Comparison of ENCODE assay signal across 11 mouse cellular contexts in genomic region chr4:82572410-82573290, GRCm38 (mm10).
DNase-seq lines count a peak whose midpoint lies in the region; ATAC-seq and TF ChIP-seq lines count a peak whose summit lies in the region.
"Had no signal": no experiment of that assay in that cellular context is flagged by ENCODE, and none has a peak within 500 bp of the region (broad histone marks: within the 10 kb centered on the region; RNA-seq: fewer than 3 reads in every experiment).

No protein-coding gene starts in this region.

- no peak for TF ChIP-seq CTCF in lung, postnatal 0 days (IDR thresholded peaks at IDR 0.05)
- no peak for TF ChIP-seq CTCF in gastrocnemius, adult 2 months (IDR thresholded peaks at IDR 0.05)

- no peak overlapping the region for H3K9ac ChIP-seq in forebrain, embryonic 15.5 days (replicated peaks)
- no peak overlapping the region for H3K9ac ChIP-seq in lung, postnatal 0 days (replicated peaks; ENCODE audit: low read depth)
- no peak overlapping the region for H3K9ac ChIP-seq in hindbrain, embryonic 16.5 days (ENCODE audit: low read depth, low read length)
- H3K9ac ChIP-seq: limb, embryonic 15.5 days had no signal

- intact Hi-C loops in gastrocnemius, adult 2 months (cut with DNase I) = no loop called here

- H3K27me3 ChIP-seq in forebrain, embryonic 15.5 days = no peaks in the 10 kb centered on the region
- no peaks in the 10 kb centered on the region for H3K27me3 ChIP-seq in forebrain, embryonic 10.5 days (ENCODE audit: poor library complexity, severe bottlenecking)
- H3K27me3 ChIP-seq in lung, postnatal 0 days (replicated peaks; ENCODE audit: insufficient read depth, low read length) = no peaks in the 10 kb centered on the region
- no peaks in the 10 kb centered on the region for H3K27me3 ChIP-seq in hindbrain, embryonic 16.5 days (replicated peaks; ENCODE audit: control insufficient read depth, insufficient read depth, low read length)
- H3K27me3 ChIP-seq: limb, embryonic 15.5 days had no signal

- DNase-seq in forebrain, embryonic 10.5 days (ENCODE audit: extremely low spot score, low spot score) = no peak
- DNase-seq in lung, postnatal 0 days (ENCODE audit: low spot score) = peak; percentile 44
- DNase-seq in lung, postnatal 36 days = no peak
- peak; percentile 89 for DNase-seq in gastrocnemius, adult 2 months
- no peak for DNase-seq in testis, postnatal 10 days (ENCODE audit: low spot score)
- DNase-seq in Muller cell, postnatal 12 days (ENCODE audit: inconsistent ontology term) = no peak
- DNase-seq: kidney, postnatal 36 days; thymus, postnatal 25 days had no signal

- 28% methylated on average over 13 of the region's 13 CpGs for WGBS in forebrain, embryonic 15.5 days
- 77% methylated on average over 13 of the region's 13 CpGs for WGBS in forebrain, embryonic 10.5 days
- WGBS in lung, postnatal 0 days = 53% methylated on average over 13 of the region's 13 CpGs
- 50% methylated on average over 13 of the region's 13 CpGs for WGBS in hindbrain, embryonic 16.5 days

- H3K4me3 ChIP-seq in forebrain, embryonic 15.5 days = no peak overlapping the region
- H3K4me3 ChIP-seq in forebrain, embryonic 10.5 days = no peak overlapping the region
- H3K4me3 ChIP-seq in lung, postnatal 0 days (ENCODE audit: low read depth, low read length) = no peak overlapping the region
- H3K4me3 ChIP-seq in gastrocnemius, adult 2 months = peak overlapping the region; percentile 52
- no peak overlapping the region for H3K4me3 ChIP-seq in hindbrain, embryonic 16.5 days (ENCODE audit: low read length)
- H3K4me3 ChIP-seq: limb, embryonic 15.5 days had no signal

- peak overlapping the region; percentile 21 for H3K4me2 ChIP-seq in forebrain, embryonic 15.5 days (replicated peaks)
- no peak overlapping the region for H3K4me2 ChIP-seq in lung, postnatal 0 days (replicated peaks; ENCODE audit: low read depth, low read length)
- H3K4me2 ChIP-seq in hindbrain, embryonic 16.5 days (ENCODE audit: low read length) = peak overlapping the region; percentile 28
- H3K4me2 ChIP-seq: limb, embryonic 15.5 days had no signal

- H3K4me1 ChIP-seq in forebrain, embryonic 15.5 days = peaks cover 23% of the 10 kb centered on the region
- 0 out of 2 replicates have a peak, but pooled peaks cover 3% of the 10 kb centered on the region for H3K4me1 ChIP-seq in forebrain, embryonic 10.5 days
- no peaks in the 10 kb centered on the region for H3K4me1 ChIP-seq in lung, postnatal 0 days (ENCODE audit: insufficient read depth, low read depth, low read length)
- H3K4me1 ChIP-seq in hindbrain, embryonic 16.5 days (ENCODE audit: control insufficient read depth, insufficient read depth, low read depth, low read length) = no peaks in the 10 kb centered on the region

- H3K9me3 ChIP-seq in forebrain, embryonic 15.5 days = no peaks in the 10 kb centered on the region
- no peaks in the 10 kb centered on the region for H3K9me3 ChIP-seq in forebrain, embryonic 10.5 days
- H3K9me3 ChIP-seq in lung, postnatal 0 days (ENCODE audit: low read length) = no peaks in the 10 kb centered on the region
- H3K9me3 ChIP-seq in hindbrain, embryonic 16.5 days (ENCODE audit: control insufficient read depth, low read length) = no peaks in the 10 kb centered on the region
- H3K9me3 ChIP-seq: limb, embryonic 15.5 days had no signal

- peak overlapping the region; percentile 84 for H3K27ac ChIP-seq in forebrain, embryonic 15.5 days (replicated peaks)
- H3K27ac ChIP-seq in forebrain, embryonic 10.5 days = no peak overlapping the region
- H3K27ac ChIP-seq in lung, postnatal 0 days (ENCODE audit: low read length) = no peak overlapping the region
- peak overlapping the region; percentile 85 for H3K27ac ChIP-seq in gastrocnemius, adult 2 months
- no peak overlapping the region for H3K27ac ChIP-seq in hindbrain, embryonic 16.5 days (ENCODE audit: low read depth, low read length)
- H3K27ac ChIP-seq: limb, embryonic 15.5 days had no signal

- peak; percentile 88 for ATAC-seq in forebrain, embryonic 15.5 days (replicated peaks)
- no peak for ATAC-seq in lung, postnatal 0 days
- ATAC-seq in hindbrain, embryonic 16.5 days = peak; percentile 74

- no peaks in the 10 kb centered on the region for H3K36me3 ChIP-seq in forebrain, embryonic 15.5 days
- no peaks in the 10 kb centered on the region for H3K36me3 ChIP-seq in forebrain, embryonic 10.5 days (replicated peaks)
- no peaks in the 10 kb centered on the region for H3K36me3 ChIP-seq in lung, postnatal 0 days (ENCODE audit: insufficient read depth, low read length)
- no peaks in the 10 kb centered on the region for H3K36me3 ChIP-seq in hindbrain, embryonic 16.5 days (ENCODE audit: control insufficient read depth, insufficient read depth, low read length)
- H3K36me3 ChIP-seq: limb, embryonic 15.5 days had no signal

- no peak for TF ChIP-seq EP300 in lung, postnatal 0 days (IDR thresholded peaks at IDR 0.05)

Comparison
In these comparisons a context has a peak if more than half of its experiments do, and no peak if none do; other contexts are left out.
1. H3K27ac ChIP-seq: peak in forebrain, embryonic 15.5 days (single experiment) and gastrocnemius, adult 2 months (single experiment); none in forebrain, embryonic 10.5 days (single experiment), lung, postnatal 0 days (single experiment) and hindbrain, embryonic 16.5 days (single experiment).
2. DNase-seq: peak in lung, postnatal 0 days (single experiment) and gastrocnemius, adult 2 months (single experiment); none in forebrain, embryonic 10.5 days (single experiment), lung, postnatal 36 days (single experiment), testis, postnatal 10 days (single experiment) and Muller cell, postnatal 12 days (single experiment).